Comparison of ENCODE assay signal across 16 mouse cellular contexts in genomic region chr9:11871489-11871888, GRCm38 (mm10).
A peak's percentile ranks its signal among the peaks of the same experiment; 100 is the strongest.
DNase-seq lines count a peak whose midpoint lies in the region; TF ChIP-seq lines count a peak whose summit lies in the region.
"Had no signal": no experiment of that assay in that cellular context is flagged by ENCODE, and none has a peak within 500 bp of the region (broad histone marks: within the 10 kb centered on the region; RNA-seq: fewer than 3 reads in every experiment).

No protein-coding gene starts in this region.

- H3K79me2 ChIP-seq in MEL (ENCODE audit: control insufficient read depth, insufficient read depth, low read length, poor library complexity) = no peaks in the 10 kb centered on the region

- TF ChIP-seq POLR2A in MEL (IDR thresholded peaks at IDR 0.05; ENCODE audit: control insufficient read depth in 1 of 2, insufficient read depth in 1 of 2, low read depth in 1 of 2, low read length in 2 of 2, poor library complexity in 1 of 2) = no peak
- TF ChIP-seq POLR2A in lung, adult 2 months (IDR thresholded peaks at IDR 0.05; ENCODE audit: borderline replicate concordance, extremely low read depth, low read depth, low read length) = no peak

- H3K9ac ChIP-seq in MEL (ENCODE audit: control insufficient read depth, low read depth, low read length, poor library complexity, severe bottlenecking) = no peak overlapping the region

- no peaks in the 10 kb centered on the region for H3K27me3 ChIP-seq in MEL (ENCODE audit: control insufficient read depth in 1 of 2, insufficient read depth in 2 of 2, low read length in 2 of 2)
- H3K27me3 ChIP-seq: CH12.LX had no signal

- TF ChIP-seq CTCF in MEL (IDR thresholded peaks at IDR 0.05 in 2 of 3, conservative IDR thresholded peaks at IDR 0.05 in 1 of 3; ENCODE audit: control insufficient read depth in 1 of 3, insufficient read depth in 1 of 3, low read depth in 2 of 3, low read length in 3 of 3, poor library complexity in 1 of 3, severe bottlenecking in 1 of 3) = no peak
- no peak for TF ChIP-seq CTCF in lung, adult 2 months (IDR thresholded peaks at IDR 0.05; ENCODE audit: insufficient read depth, low read length)

- DNase-seq in MEL (ENCODE audit: low read depth, low spot score) = peak; percentile 53
- DNase-seq in lung, adult 2 months = no peak
- DNase-seq: adrenal gland, adult 2 months; adrenal gland, adult 8-10 months; adrenal gland, postnatal 10 days; adrenal gland, postnatal 14 days; adrenal gland, postnatal 25 days; adrenal gland, postnatal 36 days; B cell, adult 2 months; cerebellum, adult 11 months; cerebellum, adult 11-12 months; cerebellum, adult 18-20 months; cerebellum, adult 2 months; cerebellum, adult 8-10 months had no signal

- peaks cover 0 to 12% of the 10 kb centered on the region in 2 experiments; a peak in 2 of 4 replicates for H3K36me3 ChIP-seq in MEL (ENCODE audit: control insufficient read depth in 1 of 2, insufficient read depth in 2 of 2, low read length in 2 of 2)
- H3K36me3 ChIP-seq: G1E had no signal

- no peaks in the 10 kb centered on the region for H3K9me3 ChIP-seq in MEL (replicated peaks; ENCODE audit: insufficient read depth, low read length)
- H3K9me3 ChIP-seq: G1E had no signal

- no peak overlapping the region for H3K27ac ChIP-seq in MEL (ENCODE audit: control insufficient read depth, low read depth, low read length)

- H3K4me1 ChIP-seq in MEL (ENCODE audit: control insufficient read depth in 1 of 2, insufficient read depth in 2 of 2, low read length in 2 of 2) = peaks cover 3 to 17% of the 10 kb centered on the region in 2 experiments
- no peaks in the 10 kb centered on the region for H3K4me1 ChIP-seq in lung, adult 2 months (ENCODE audit: control insufficient read depth, insufficient read depth, low read length)

- H3K4me3 ChIP-seq in MEL (ENCODE audit: control insufficient read depth in 1 of 2, insufficient read depth in 1 of 2, low read depth in 2 of 2, low read length in 2 of 2) = no peak overlapping the region
- H3K4me3 ChIP-seq in lung, adult 2 months (replicated peaks; ENCODE audit: extremely low read depth, low read depth, low read length) = no peak overlapping the region

- WGBS in lung, adult 2 months = 66% methylated on average over 1 of the region's 1 CpGs

- TF ChIP-seq EP300 in MEL (IDR thresholded peaks at IDR 0.05; ENCODE audit: low read depth in 1 of 2, low read length in 2 of 2) = peak; percentile 65 to 79

- no peak for TF ChIP-seq RAD21 in MEL (IDR thresholded peaks at IDR 0.05; ENCODE audit: low read depth, low read length)

TF ChIP-seq in MEL, 35 proteins besides CTCF, POLR2A, EP300 and RAD21:
- no peak for TF ChIP-seq BHLHE40 (IDR thresholded peaks at IDR 0.05; ENCODE audit: borderline replicate concordance, low read depth, low read length)
- TF ChIP-seq POLR2AphosphoS2 (IDR thresholded peaks at IDR 0.05; ENCODE audit: low read length) = no peak
- no peak for TF ChIP-seq ETS1 (IDR thresholded peaks at IDR 0.05; ENCODE audit: low read depth, low read length)
- TF ChIP-seq ZNF384 (IDR thresholded peaks at IDR 0.05; ENCODE audit: low read depth, low read length) = no peak
- no peak for TF ChIP-seq MAX (IDR thresholded peaks at IDR 0.05; ENCODE audit: low read length)
- TF ChIP-seq E2F4 (IDR thresholded peaks at IDR 0.05; ENCODE audit: borderline replicate concordance, low read depth, low read length) = no peak
- no peak for TF ChIP-seq HCFC1 (IDR thresholded peaks at IDR 0.05; ENCODE audit: low read depth, low read length)
- no peak for TF ChIP-seq KAT2A (conservative IDR thresholded peaks at IDR 0.05; ENCODE audit: low read depth, low read length)
- TF ChIP-seq MYC (IDR thresholded peaks at IDR 0.05; ENCODE audit: low read depth, low read length) = no peak
- TF ChIP-seq MEF2A (IDR thresholded peaks at IDR 0.05; ENCODE audit: extremely low read depth, insufficient replicate concordance, low read depth, low read length, poor library complexity, severe bottlenecking) = no peak
- peak; percentile 43; the same call in 1 of the 2 replicates for TF ChIP-seq RCOR1 (IDR thresholded peaks at IDR 0.05; ENCODE audit: low read depth, low read length)
- TF ChIP-seq USF2 (IDR thresholded peaks at IDR 0.05; ENCODE audit: borderline replicate concordance in 1 of 2, insufficient read depth in 1 of 2, low read depth in 1 of 2, low read length in 2 of 2) = no peak
- no peak for TF ChIP-seq UBTF (IDR thresholded peaks at IDR 0.05; ENCODE audit: borderline replicate concordance, insufficient read depth, low read depth, low read length)
- TF ChIP-seq MXI1 (IDR thresholded peaks at IDR 0.05; ENCODE audit: low read depth, low read length) = no peak
- TF ChIP-seq GATA1 (IDR thresholded peaks at IDR 0.05; ENCODE audit: low read depth, low read length) = peak; percentile 81
- no peak for TF ChIP-seq SIN3A (IDR thresholded peaks at IDR 0.05; ENCODE audit: low read length)
- TF ChIP-seq TCF12 (IDR thresholded peaks at IDR 0.05; ENCODE audit: low read depth, low read length) = peak; percentile 60
- no peak for TF ChIP-seq CHD2 (IDR thresholded peaks at IDR 0.05; ENCODE audit: low read length)
- TF ChIP-seq TBP (IDR thresholded peaks at IDR 0.05; ENCODE audit: low read depth, low read length) = no peak
- no peak for TF ChIP-seq MYB (IDR thresholded peaks at IDR 0.05; ENCODE audit: low read depth, low read length)
